22 mouse cellular contexts compared by ENCODE assay signal in the genomic region with DNA sequence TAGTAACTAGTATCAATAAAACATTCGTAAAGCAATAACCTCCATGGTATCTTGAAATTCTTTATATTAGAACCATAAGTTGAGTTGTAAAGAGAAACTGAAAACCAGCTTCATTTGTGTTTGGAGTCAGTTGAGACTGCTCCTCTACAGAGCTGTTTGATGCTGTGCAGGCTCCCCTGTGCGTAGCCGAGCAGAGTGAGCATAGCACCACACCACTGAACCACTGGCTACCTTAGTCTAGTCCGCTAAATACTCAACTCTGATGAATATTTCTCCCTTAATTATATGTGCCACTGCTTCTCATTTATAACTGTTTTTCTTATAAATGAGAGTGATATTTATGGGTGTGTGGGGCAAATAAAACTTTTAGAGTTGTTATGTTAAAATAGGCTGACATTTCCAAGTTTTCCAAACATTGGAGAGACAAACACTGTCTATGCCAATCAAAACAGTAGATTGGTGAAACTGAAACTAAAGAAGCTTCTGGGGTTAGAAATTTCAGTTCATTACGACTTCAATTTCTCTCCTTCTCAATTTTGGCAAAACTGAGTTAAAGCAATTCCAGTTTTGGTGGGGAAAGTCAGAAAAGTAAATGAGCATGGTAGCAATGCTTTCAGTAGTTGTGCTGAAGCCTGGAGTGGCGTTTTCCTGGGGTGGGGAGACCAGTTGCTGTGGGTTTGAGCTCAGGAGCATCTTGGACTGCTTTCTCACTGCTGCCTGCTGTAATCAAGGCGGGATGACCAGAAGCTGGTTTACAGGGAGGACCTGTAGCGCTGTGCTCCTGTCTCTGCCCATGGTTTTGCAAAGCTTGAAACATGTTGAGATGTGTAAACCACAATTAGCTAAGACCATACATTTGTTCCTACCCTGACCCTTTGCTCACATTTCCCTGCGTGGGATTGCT.
DNase-seq lines count a peak whose midpoint lies in the region; ATAC-seq and TF ChIP-seq lines count a peak whose summit lies in the region.
"Had no signal": no experiment of that assay in that cellular context is flagged by ENCODE, and none has a peak within 500 bp of the region (broad histone marks: within the 10 kb centered on the region; RNA-seq: fewer than 3 reads in every experiment).

No protein-coding gene starts in this region.

- no peaks in the 10 kb centered on the region for H3K79me2 ChIP-seq in CH12.LX (replicated peaks; ENCODE audit: control insufficient read depth, extremely low read depth, insufficient read depth, poor library complexity, severe bottlenecking)

- H3K27ac ChIP-seq in heart, embryonic 11.5 days (ENCODE audit: low read depth, low read length), result no peak overlapping the region
- 0 out of 2 replicates have a peak overlapping the region, but pooled peaks have one; percentile 11 for H3K27ac ChIP-seq in left cerebral cortex, adult 2 months
- H3K27ac ChIP-seq in CH12.LX (ENCODE audit: insufficient read depth, low read depth), result peak overlapping the region; percentile 74
- H3K27ac ChIP-seq: embryonic facial prominence, embryonic 15.5 days; hindbrain, embryonic 10.5 days; macrophage; midbrain, embryonic 15.5 days; stomach, embryonic 15.5 days had no signal

- dilution Hi-C loops in CH12.LX (cut with MboI; ENCODE audit: extremely low pct_ligation_motif_present, extremely low pct_unique_long_range_greater_than_20kb, low sequenced_read_pairs), result no loop called here

- H3K4me3 ChIP-seq in heart, embryonic 11.5 days (ENCODE audit: low read depth, low read length), result no peak overlapping the region
- H3K4me3 ChIP-seq in left cerebral cortex, adult 2 months, result peak overlapping the region; percentile 16; the same call in 1 of the 2 replicates
- peak overlapping the region in 2 of 3 experiments; percentile 25 to 59 for H3K4me3 ChIP-seq in CH12.LX (replicated peaks in 1 of 3; ENCODE audit: low read depth in 2 of 3, low read length in 2 of 3, poor library complexity in 1 of 3)
- H3K4me3 ChIP-seq: embryonic facial prominence, embryonic 15.5 days; hindbrain, embryonic 10.5 days; midbrain, embryonic 15.5 days; stomach, embryonic 15.5 days had no signal

- no peak for TF ChIP-seq EP300 in CH12.LX (IDR thresholded peaks at IDR 0.05; ENCODE audit: low read length)

- no peaks in the 10 kb centered on the region for H3K27me3 ChIP-seq in heart, embryonic 11.5 days (ENCODE audit: control insufficient read depth, insufficient read depth, low read length)
- no peaks in the 10 kb centered on the region for H3K27me3 ChIP-seq in CH12.LX (replicated peaks)
- H3K27me3 ChIP-seq: embryonic facial prominence, embryonic 15.5 days; midbrain, embryonic 15.5 days; Patski; stomach, embryonic 15.5 days had no signal

- TF ChIP-seq CTCF in left cerebral cortex, adult 2 months (IDR thresholded peaks at IDR 0.05), result no peak
- no peak for TF ChIP-seq CTCF in CH12.LX (conservative IDR thresholded peaks at IDR 0.05 in 1 of 2, IDR thresholded peaks at IDR 0.05 in 1 of 2; ENCODE audit: low read depth in 2 of 2, low read length in 2 of 2)

- 76% methylated on average over 9 of the region's 9 CpGs for WGBS in heart, embryonic 11.5 days (ENCODE audit: insufficient replicate concordance)

- H3K36me3 ChIP-seq in heart, embryonic 11.5 days (ENCODE audit: control insufficient read depth, insufficient read depth, low read length), result no peaks in the 10 kb centered on the region
- peaks cover 0 to 1% of the 10 kb centered on the region in 2 experiments for H3K36me3 ChIP-seq in CH12.LX (replicated peaks in 1 of 2; ENCODE audit: control insufficient read depth in 1 of 2, insufficient read depth in 1 of 2, low read length in 1 of 2)
- H3K36me3 ChIP-seq: embryonic facial prominence, embryonic 15.5 days; hindbrain, embryonic 10.5 days; midbrain, embryonic 15.5 days; stomach, embryonic 15.5 days had no signal

- no peak for TF ChIP-seq POLR2A in CH12.LX (IDR thresholded peaks at IDR 0.05; ENCODE audit: low read depth, low read length)

- in situ Hi-C loops in CH12.LX (cut with MboI; ENCODE audit: low pct_ligation_motif_present, low pct_unique_long_range_greater_than_20kb, low sequenced_read_pairs), result loop anchor here (25.0 kb wide), 1 partner anchor 401 kb away; no protein-coding TSS in a partner anchor

- no peak overlapping the region for H3K4me2 ChIP-seq in heart, embryonic 11.5 days
- H3K4me2 ChIP-seq in CH12.LX (ENCODE audit: insufficient read depth, low read depth, poor library complexity, severe bottlenecking), result peak overlapping the region; percentile 29
- H3K4me2 ChIP-seq: embryonic facial prominence, embryonic 15.5 days; midbrain, embryonic 15.5 days; stomach, embryonic 15.5 days had no signal

- DNase-seq in heart, adult 11 months, result peak; percentile 91
- no peak for DNase-seq in left cerebral cortex, adult 2 months (ENCODE audit: extremely low spot score in 1 of 2, low spot score in 2 of 2)
- DNase-seq in left cerebral cortex, adult 11 months (ENCODE audit: low spot score), result no peak
- DNase-seq in CH12.LX (ENCODE audit: extremely low read depth), result no peak
- peak; percentile 12 to 18 for DNase-seq in heart, postnatal 10 days
- DNase-seq in cerebellum, adult 9-11 months, result no peak
- DNase-seq in lung, postnatal 36 days, result no peak
- DNase-seq: adrenal gland, postnatal 25 days; B cell, adult 2 months; cerebellum, adult 8-10 months; liver, postnatal 0 days; retina, postnatal 1 day; thymus, adult 2 months had no signal

- intact Hi-C loops in left cerebral cortex, adult 2 months (cut with DNase I), result no loop called here
- intact Hi-C loops in heart, postnatal 10 days (cut with DNase I), result no loop called here

- no peak overlapping the region for H3K9ac ChIP-seq in heart, embryonic 11.5 days (ENCODE audit: low read depth, low read length)
- peak overlapping the region; percentile 27 for H3K9ac ChIP-seq in CH12.LX (ENCODE audit: insufficient read depth, low read depth)
- H3K9ac ChIP-seq: embryonic facial prominence, embryonic 15.5 days; liver, postnatal 0 days; midbrain, embryonic 15.5 days; stomach, embryonic 15.5 days had no signal

- no peak for ATAC-seq in heart, embryonic 11.5 days (replicated peaks; ENCODE audit: insufficient number of reproducible peaks, low FRiP score, low TSS enrichment)
- ATAC-seq: activated CD4-positive, CD25-positive, alpha-beta regulatory T cell, adult 4 months; inflammation-experienced regulatory T-cells, adult 6 months; liver, postnatal 0 days; midbrain, embryonic 15.5 days; Patski had no signal

- no peak for TF ChIP-seq RAD21 in CH12.LX (IDR thresholded peaks at IDR 0.05; ENCODE audit: low read depth, low read length)

- H3K4me1 ChIP-seq in heart, embryonic 11.5 days (ENCODE audit: control insufficient read depth, insufficient read depth, low read length), result no peaks in the 10 kb centered on the region
- H3K4me1 ChIP-seq in CH12.LX (ENCODE audit: control insufficient read depth in 1 of 2, insufficient read depth in 2 of 2), result peaks cover 4 to 17% of the 10 kb centered on the region in 2 experiments
- H3K4me1 ChIP-seq: embryonic facial prominence, embryonic 15.5 days; hindbrain, embryonic 10.5 days; midbrain, embryonic 15.5 days; stomach, embryonic 15.5 days had no signal

- H3K9me3 ChIP-seq in heart, embryonic 11.5 days (replicated peaks; ENCODE audit: control insufficient read depth, low read length), result no peaks in the 10 kb centered on the region
- H3K9me3 ChIP-seq in CH12.LX (replicated peaks; ENCODE audit: low read length), result no peaks in the 10 kb centered on the region
- H3K9me3 ChIP-seq: embryonic facial prominence, embryonic 15.5 days; midbrain, embryonic 15.5 days; stomach, embryonic 15.5 days had no signal

TF ChIP-seq in CH12.LX, 34 proteins besides CTCF, POLR2A, EP300 and RAD21:
- TF ChIP-seq MAX (IDR thresholded peaks at IDR 0.05; ENCODE audit: low read length) (no peak), IRF4 (IDR thresholded peaks at IDR 0.05; ENCODE audit: low read depth, low read length) (no peak), PAX5 (IDR thresholded peaks at IDR 0.05; ENCODE audit: low read length) (no peak), BHLHE40 (IDR thresholded peaks at IDR 0.05; ENCODE audit: low read depth, low read length) (no peak), MXI1 (IDR thresholded peaks at IDR 0.05; ENCODE audit: low read depth, low read length) (no peak), TCF12 (IDR thresholded peaks at IDR 0.05; ENCODE audit: low read depth, low read length) (no peak), NELFE (IDR thresholded peaks at IDR 0.05; ENCODE audit: low read depth, low read length) (no peak), ZC3H11A (IDR thresholded peaks at IDR 0.05; ENCODE audit: low read depth, low read length) (no peak), CHD1 (IDR thresholded peaks at IDR 0.05; ENCODE audit: low read depth, low read length) (no peak), JUN (IDR thresholded peaks at IDR 0.05; ENCODE audit: insufficient read depth, low read depth, low read length) (no peak), TBP (conservative IDR thresholded peaks at IDR 0.05; ENCODE audit: low read depth, low read length) (no peak), SMC3 (IDR thresholded peaks at IDR 0.05; ENCODE audit: low read depth, low read length) (no peak), KAT2A (IDR thresholded peaks at IDR 0.05; ENCODE audit: insufficient replicate concordance, low read length) (no peak), GABPA (IDR thresholded peaks at IDR 0.05; ENCODE audit: insufficient replicate concordance, low read depth, low read length) (no peak), RCOR1 (conservative IDR thresholded peaks at IDR 0.05; ENCODE audit: low read depth, low read length) (no peak), NRF1 (IDR thresholded peaks at IDR 0.05; ENCODE audit: low read depth, low read length) (no peak), MYC (IDR thresholded peaks at IDR 0.05; ENCODE audit: low read depth, low read length) (no peak), HCFC1 (IDR thresholded peaks at IDR 0.05; ENCODE audit: low read depth, low read length) (no peak)

Comparison
In these comparisons a context has a peak if more than half of its experiments do, and no peak if none do; other contexts are left out.
1. DNase-seq: peak in heart, adult 11 months (single experiment) and heart, postnatal 10 days (2 of 2); none in left cerebral cortex, adult 2 months (0 of 2), left cerebral cortex, adult 11 months (single experiment), CH12.LX (single experiment), cerebellum, adult 9-11 months (single experiment) and lung, postnatal 36 days (single experiment).